In genomic region chr6:56825657-56826056, GRCm38 (mm10) we compare ENCODE assay signal across 23 mouse cellular contexts. TPM values are rescaled to one million over a fixed set of nuclear protein-coding genes. Genes with fewer than 3 reads are reported as not detected.
DNase-seq lines count a peak whose midpoint lies in the region; ATAC-seq lines count a peak whose summit lies in the region.
"Had no signal": no experiment of that assay in that cellular context is flagged by ENCODE, and none has a peak within 500 bp of the region (broad histone marks: within the 10 kb centered on the region; RNA-seq: fewer than 3 reads in every experiment).

No protein-coding gene starts in this region.

- no peaks in the 10 kb centered on the region for H3K27me3 ChIP-seq in heart, embryonic 10.5 days (ENCODE audit: insufficient read depth, poor library complexity, severe bottlenecking)
- no peaks in the 10 kb centered on the region for H3K27me3 ChIP-seq in intestine, embryonic 15.5 days (replicated peaks)
- no peaks in the 10 kb centered on the region for H3K27me3 ChIP-seq in intestine, embryonic 16.5 days (replicated peaks; ENCODE audit: control insufficient read depth, insufficient read depth, low read length)
- H3K27me3 ChIP-seq in liver, embryonic 16.5 days (ENCODE audit: control insufficient read depth, insufficient read depth, low read depth, low read length), result no peaks in the 10 kb centered on the region; the same call in 1 of the 2 replicates
- H3K27me3 ChIP-seq: embryonic facial prominence, embryonic 13.5 days; embryonic facial prominence, embryonic 15.5 days; forebrain, embryonic 13.5 days; forebrain, embryonic 15.5 days had no signal

- no peaks in the 10 kb centered on the region for H3K9me3 ChIP-seq in heart, embryonic 10.5 days
- no peaks in the 10 kb centered on the region for H3K9me3 ChIP-seq in intestine, embryonic 15.5 days
- no peaks in the 10 kb centered on the region for H3K9me3 ChIP-seq in intestine, embryonic 16.5 days (ENCODE audit: control insufficient read depth, low read length)
- H3K9me3 ChIP-seq in liver, embryonic 16.5 days (replicated peaks; ENCODE audit: control insufficient read depth, low read length), result no peaks in the 10 kb centered on the region
- H3K9me3 ChIP-seq: embryonic facial prominence, embryonic 13.5 days; embryonic facial prominence, embryonic 15.5 days; forebrain, embryonic 13.5 days; forebrain, embryonic 15.5 days had no signal

- peak; percentile 56; the same call in 1 of the 2 replicates for ATAC-seq in intestine, embryonic 15.5 days
- no peak for ATAC-seq in intestine, embryonic 16.5 days
- peak; percentile 51 for ATAC-seq in liver, embryonic 16.5 days (ENCODE audit: low read depth)
- ATAC-seq: forebrain, embryonic 13.5 days; forebrain, embryonic 15.5 days; forebrain, postnatal 0 days had no signal

- H3K4me3 ChIP-seq in heart, embryonic 10.5 days, result no peak overlapping the region
- H3K4me3 ChIP-seq in intestine, embryonic 15.5 days (replicated peaks), result no peak overlapping the region
- no peak overlapping the region for H3K4me3 ChIP-seq in intestine, embryonic 16.5 days (ENCODE audit: low read length)
- no peak overlapping the region for H3K4me3 ChIP-seq in liver, embryonic 16.5 days (ENCODE audit: low read depth, low read length)
- H3K4me3 ChIP-seq: embryonic facial prominence, embryonic 13.5 days; embryonic facial prominence, embryonic 15.5 days; erythroblast, embryonic 14.5 days; forebrain, embryonic 13.5 days; forebrain, embryonic 15.5 days had no signal

- WGBS in heart, embryonic 10.5 days, result 57% methylated on average over 3 of the region's 3 CpGs
- 46% methylated on average over 3 of the region's 3 CpGs for WGBS in intestine, embryonic 15.5 days
- WGBS in intestine, embryonic 16.5 days, result 44% methylated on average over 3 of the region's 3 CpGs
- WGBS in liver, embryonic 16.5 days (ENCODE audit: insufficient replicate concordance), result 42% methylated on average over 3 of the region's 3 CpGs

- H3K27ac ChIP-seq in heart, embryonic 10.5 days, result no peak overlapping the region
- H3K27ac ChIP-seq in intestine, embryonic 15.5 days, result no peak overlapping the region
- no peak overlapping the region for H3K27ac ChIP-seq in intestine, embryonic 16.5 days (ENCODE audit: low read length)
- H3K27ac ChIP-seq in liver, embryonic 16.5 days (ENCODE audit: low read length), result no peak overlapping the region
- H3K27ac ChIP-seq: embryonic facial prominence, embryonic 13.5 days; embryonic facial prominence, embryonic 15.5 days; forebrain, embryonic 13.5 days; forebrain, embryonic 15.5 days had no signal

- H3K4me2 ChIP-seq in intestine, embryonic 15.5 days (replicated peaks), result no peak overlapping the region
- no peak overlapping the region for H3K4me2 ChIP-seq in intestine, embryonic 16.5 days (ENCODE audit: low read depth, low read length)
- H3K4me2 ChIP-seq in liver, embryonic 16.5 days (ENCODE audit: low read depth, low read length), result no peak overlapping the region
- H3K4me2 ChIP-seq: embryonic facial prominence, embryonic 13.5 days; embryonic facial prominence, embryonic 15.5 days; forebrain, embryonic 13.5 days; forebrain, embryonic 15.5 days had no signal

- DNase-seq in heart, adult 11 months, result peak; percentile 71
- no peak for DNase-seq in heart, embryonic 10.5 days (ENCODE audit: low spot score)
- DNase-seq in liver, result no peak
- DNase-seq in lung, postnatal 10 days, result no peak
- DNase-seq: adrenal gland, adult 2 months; adrenal gland, postnatal 10 days; adrenal gland, postnatal 25 days; cerebellum, adult 11 months; cerebellum, adult 18-20 months; cerebellum, adult 8-10 months; cerebellum, adult 9-11 months; cerebellum, postnatal 14 days; cerebellum, postnatal 36 days; embryo, embryonic 11 days; forebrain, postnatal 0 days had no signal

- no peaks in the 10 kb centered on the region for H3K36me3 ChIP-seq in heart, embryonic 10.5 days
- H3K36me3 ChIP-seq in intestine, embryonic 15.5 days, result no peaks in the 10 kb centered on the region
- H3K36me3 ChIP-seq in intestine, embryonic 16.5 days (ENCODE audit: control insufficient read depth, insufficient read depth, low read length), result no peaks in the 10 kb centered on the region
- no peaks in the 10 kb centered on the region for H3K36me3 ChIP-seq in liver, embryonic 16.5 days (ENCODE audit: control insufficient read depth, insufficient read depth)
- H3K36me3 ChIP-seq: embryonic facial prominence, embryonic 13.5 days; embryonic facial prominence, embryonic 15.5 days; forebrain, embryonic 15.5 days had no signal

- H3K4me1 ChIP-seq in heart, embryonic 10.5 days, result no peaks in the 10 kb centered on the region
- no peaks in the 10 kb centered on the region for H3K4me1 ChIP-seq in intestine, embryonic 15.5 days (replicated peaks)
- no peaks in the 10 kb centered on the region for H3K4me1 ChIP-seq in intestine, embryonic 16.5 days (ENCODE audit: control insufficient read depth, insufficient read depth, low read length)
- H3K4me1 ChIP-seq in liver, embryonic 16.5 days (ENCODE audit: control insufficient read depth, low read depth, low read length), result no peaks in the 10 kb centered on the region; the same call in 1 of the 2 replicates
- H3K4me1 ChIP-seq: embryonic facial prominence, embryonic 13.5 days; embryonic facial prominence, embryonic 15.5 days; forebrain, embryonic 13.5 days; forebrain, embryonic 15.5 days had no signal

- H3K9ac ChIP-seq in intestine, embryonic 15.5 days, result no peak overlapping the region
- no peak overlapping the region for H3K9ac ChIP-seq in intestine, embryonic 16.5 days (ENCODE audit: low read depth, low read length)
- H3K9ac ChIP-seq in liver, embryonic 16.5 days (ENCODE audit: low read depth, low read length), result no peak overlapping the region
- H3K9ac ChIP-seq: embryonic facial prominence, embryonic 13.5 days; embryonic facial prominence, embryonic 15.5 days; forebrain, embryonic 13.5 days; forebrain, embryonic 15.5 days; forebrain, postnatal 0 days had no signal

RNA-seq across cellular contexts. Expression of gene Fkbp9, which starts 6.2 kb away (rescaled TPM):
- polyA plus RNA-seq in heart, embryonic 10.5 days (2016; fragmentation: Nextera tagmentation; extraction: Ambion mirVana), result 122 and 142 TPM in 2 replicates
- polyA plus RNA-seq in intestine, embryonic 15.5 days (2015; fragmentation: Nextera tagmentation; extraction: Ambion mirVana), result 106 and 109 TPM in 2 replicates
- polyA plus RNA-seq in intestine, embryonic 16.5 days (2015; fragmentation: Nextera tagmentation; extraction: Ambion mirVana), result 88.1 and 89.0 TPM in 2 replicates
- polyA plus RNA-seq in liver, embryonic 16.5 days (2015; fragmentation: Nextera tagmentation; extraction: Ambion mirVana), result 22.1 and 23.9 TPM in 2 replicates

RNA-seq across cellular contexts. Expression of gene Kbtbd2, which starts 28.0 kb away (rescaled TPM):
- polyA plus RNA-seq in heart, embryonic 10.5 days (2016; fragmentation: Nextera tagmentation; extraction: Ambion mirVana), result 35.8 and 39.9 TPM in 2 replicates
- polyA plus RNA-seq in intestine, embryonic 15.5 days (2015; fragmentation: Nextera tagmentation; extraction: Ambion mirVana), result 20.9 and 23.5 TPM in 2 replicates
- polyA plus RNA-seq in intestine, embryonic 16.5 days (2015; fragmentation: Nextera tagmentation; extraction: Ambion mirVana), result 17.1 and 19.3 TPM in 2 replicates
- 14.6 and 15.1 TPM in 2 replicates for polyA plus RNA-seq in liver, embryonic 16.5 days (2015; fragmentation: Nextera tagmentation; extraction: Ambion mirVana)
